Mouse (Mus musculus) left cerebral cortex, adult 11 months (tissue): ENCODE measurements at regions not wholly inside any gene's neighbourhood (a gene's known extent, or its start where the extent isn't known, plus 50 kb on each side); places are given as distances from the start of the nearest gene placed in this dataset.
"Not testable (repeated sequence)": the region's sequence is repeated elsewhere in the genome, so short reads cannot be mapped to it uniquely, and the experiment has no call there.

Source experiments
- DNase-seq: peaks from one replicate; pipeline ENCODE4 v3.0.0; 2022; ENCODE audit warnings: low spot score

DNA sequence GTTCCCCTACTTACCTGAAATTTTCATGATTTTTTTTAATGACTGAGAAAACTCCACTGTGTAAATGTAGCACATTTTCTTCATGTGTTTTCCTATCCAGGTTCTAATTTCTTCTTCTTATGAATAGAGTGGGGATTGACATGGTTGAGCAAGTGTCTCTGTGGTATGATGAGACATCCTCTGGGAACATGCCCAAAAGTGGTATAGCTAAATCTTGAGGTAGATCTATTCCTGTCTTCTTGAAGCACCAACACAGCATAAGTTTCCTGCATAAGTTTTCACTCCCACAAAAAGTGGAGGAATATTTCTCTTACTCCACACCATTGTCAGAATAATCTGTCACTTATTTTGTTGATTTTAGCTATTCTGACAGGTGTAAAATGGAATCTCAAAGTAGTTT is 161.1 kb upstream of the Oprm1 start:
- DNase-seq, result no peak

DNA sequence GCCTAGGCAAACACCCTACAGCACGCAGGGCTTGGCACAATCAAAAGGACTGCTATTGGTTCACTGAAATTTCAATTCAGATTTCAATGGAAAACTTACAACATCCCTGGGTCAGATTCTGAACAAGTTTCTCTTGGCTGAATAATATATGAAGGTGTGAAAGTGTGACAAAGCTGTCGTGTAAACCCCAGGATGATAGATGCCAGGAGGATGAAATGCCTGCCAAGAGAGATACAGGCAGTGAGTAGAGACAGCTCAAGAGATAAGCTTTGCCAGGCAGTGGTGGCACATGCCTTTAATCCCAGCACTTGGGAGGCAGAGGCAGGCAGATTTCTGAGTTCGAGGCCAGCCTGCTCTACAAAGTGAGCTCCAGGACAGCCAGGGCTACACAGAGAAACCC is 159.7 kb upstream of the Oprm1 start:
- DNase-seq, result not testable (repeated sequence)

DNA sequence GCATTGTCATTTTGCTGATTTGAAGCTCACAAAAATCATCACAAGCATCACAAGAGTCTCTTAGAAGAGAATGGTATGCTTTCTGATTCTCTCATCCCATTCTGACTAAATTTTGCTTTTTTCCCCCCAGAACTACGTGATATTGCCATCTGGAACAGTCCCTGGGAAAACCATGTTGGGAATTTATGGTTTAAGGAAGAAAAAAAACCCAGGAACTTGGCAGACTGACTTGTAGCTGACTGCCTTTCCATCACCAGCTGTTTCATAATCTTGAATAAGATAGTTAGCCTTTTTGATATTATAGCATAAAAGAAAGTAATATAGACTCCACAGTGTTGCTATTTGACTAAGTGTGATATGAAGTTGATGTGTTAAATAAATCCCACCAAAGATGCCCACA is 110.7 kb upstream of the Oprm1 start:
- DNase-seq, result no peak

DNA sequence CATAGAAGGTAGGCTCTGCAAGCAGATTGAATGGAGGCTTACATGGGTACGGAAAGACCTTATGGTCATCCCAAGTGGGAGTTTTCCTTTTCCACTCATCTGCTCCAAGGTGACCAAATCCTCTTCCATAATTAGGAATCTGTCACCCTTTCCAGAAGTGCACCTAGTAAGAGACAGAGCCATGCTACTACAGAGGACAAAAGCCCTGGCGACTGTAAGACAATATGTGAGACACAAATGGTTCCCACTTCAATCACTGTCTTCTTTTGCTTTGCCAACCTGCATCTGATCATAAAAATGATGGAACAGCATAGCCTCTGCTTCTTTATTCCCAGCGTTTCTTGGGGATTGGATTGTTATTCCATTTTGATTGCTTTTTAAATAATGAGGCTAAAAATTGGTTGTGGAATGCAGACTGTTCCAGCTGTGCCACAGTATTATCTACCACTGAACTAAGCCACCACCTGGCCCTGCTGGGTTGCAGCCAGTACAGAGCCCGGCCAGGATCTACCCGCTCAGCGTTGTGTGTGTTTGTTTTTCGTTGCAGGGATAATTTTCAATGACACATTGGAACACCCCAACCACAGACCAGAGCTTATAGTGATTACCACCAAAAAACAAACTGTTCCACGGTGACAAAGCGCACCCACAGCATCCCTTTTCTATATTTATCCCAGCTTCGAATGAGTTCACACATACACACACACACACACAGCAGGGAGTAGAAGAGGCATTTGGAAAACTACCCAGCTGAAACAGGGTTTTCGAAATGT is 72.8 kb upstream of the Oprm1 start:
- peak; percentile 14 for DNase-seq

DNA sequence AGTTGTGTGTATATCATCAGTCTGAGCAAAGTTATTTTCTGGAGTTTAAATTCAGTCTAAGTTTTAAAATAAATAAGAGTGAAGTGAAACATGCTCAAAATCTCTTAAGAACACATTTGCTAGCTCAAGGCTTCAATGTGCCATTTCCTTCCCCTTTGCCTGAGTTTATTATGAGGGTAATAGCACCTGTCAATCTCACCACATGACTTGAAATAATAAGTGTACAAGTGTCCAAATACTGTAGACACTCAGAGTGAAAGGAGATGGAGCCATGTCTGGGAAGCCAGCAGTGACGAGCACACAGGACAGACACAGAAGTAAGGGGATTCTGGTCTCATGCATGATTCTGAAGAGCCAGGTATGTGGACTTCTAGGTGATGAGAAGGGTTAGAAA is 72.2 kb upstream of the Oprm1 start:
- DNase-seq, result no peak
